Mouse (Mus musculus) telencephalon, adult 2 months (tissue): ENCODE measurements around the gene Epha2.
A peak's percentile ranks its signal among the peaks of the same experiment; 100 is the strongest.

Experiments used
- DNase-seq: peaks from one replicate; pipeline ENCODE4 v3.0.0-alpha.2; 2011; ENCODE audit warnings: low read depth, low spot score

The Epha2 gene

DNA sequence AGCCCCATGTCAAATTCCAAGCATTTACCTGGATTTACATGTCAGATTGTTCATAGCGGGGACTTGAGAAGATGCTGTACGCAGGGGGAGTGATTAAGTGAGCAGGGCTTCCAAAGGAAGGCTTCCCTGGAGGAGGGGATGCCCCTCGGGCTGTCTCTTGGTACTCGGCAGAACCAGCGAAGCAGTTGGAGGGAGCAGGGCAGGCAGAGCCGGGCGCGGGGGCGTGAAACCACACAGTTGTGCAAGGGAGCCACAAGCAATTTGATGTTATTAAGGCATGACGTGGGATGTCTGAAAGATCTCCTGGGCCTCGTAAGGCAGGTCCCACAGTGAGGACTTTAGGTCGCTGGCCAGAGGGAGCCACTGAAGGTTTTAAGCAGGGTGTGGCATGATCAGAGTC is 28.9 kb downstream of the Epha2 start:
- DNase-seq, result no peak

DNA sequence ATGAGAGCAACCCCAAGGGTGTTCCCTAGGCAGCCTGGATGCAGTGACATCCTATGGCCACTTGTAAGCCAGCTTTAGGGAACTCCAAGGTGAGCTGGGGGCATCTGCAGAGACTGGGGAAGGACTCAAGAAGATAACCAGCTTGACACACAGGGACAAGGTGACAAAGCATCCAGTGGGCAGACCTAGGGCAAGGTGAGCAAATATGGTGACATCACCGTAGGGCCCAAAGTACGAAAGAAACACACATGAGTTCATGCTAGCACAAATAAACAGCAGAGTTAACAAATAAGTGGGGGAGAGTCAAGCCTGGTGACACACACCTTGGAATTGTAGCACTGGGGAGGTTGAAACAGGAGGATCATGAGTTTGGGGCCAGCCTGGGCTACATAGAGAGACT is 30.4 kb downstream of the Epha2 start:
- no peak for DNase-seq

DNA sequence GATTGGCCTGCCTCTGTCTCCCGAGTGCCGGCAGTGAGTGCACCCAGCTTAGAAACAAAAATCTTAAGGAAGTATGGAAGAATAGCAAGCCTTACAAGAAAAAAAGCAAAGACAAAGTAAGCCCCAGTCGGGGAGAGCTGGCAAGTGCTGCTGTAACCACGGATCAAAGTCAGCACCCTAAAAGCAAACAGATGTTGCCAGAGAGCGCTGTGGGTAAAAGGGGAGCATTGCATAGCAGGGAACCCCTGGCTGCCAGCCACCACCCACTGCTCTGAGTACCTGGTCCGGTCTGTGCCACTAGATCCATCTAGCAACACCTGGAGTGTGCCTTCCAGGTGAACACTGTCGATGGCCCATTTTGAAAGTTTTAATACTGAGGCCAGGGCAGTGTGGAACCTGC is 31.2 kb downstream of the Epha2 start:
- no peak for DNase-seq

DNA sequence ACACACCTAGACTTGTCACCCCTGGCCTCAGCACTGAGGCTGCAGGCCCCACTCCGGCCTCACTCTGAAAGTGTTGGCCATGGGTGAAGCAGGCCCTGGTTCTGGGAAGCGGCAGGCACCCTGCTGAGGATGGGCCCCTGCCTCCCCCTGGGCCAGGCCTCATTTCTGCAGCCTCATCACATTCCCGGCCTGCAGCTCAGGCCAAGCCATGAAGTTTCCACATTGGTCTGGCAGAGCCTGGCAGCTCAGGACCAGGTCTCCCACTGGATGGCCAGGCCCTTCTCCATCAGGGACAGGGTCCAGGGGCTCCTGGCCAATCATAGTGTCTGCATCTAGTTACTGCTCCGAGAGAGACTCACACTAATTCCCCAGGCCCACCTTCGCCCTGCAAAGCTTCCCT is 33.7 kb downstream of the Epha2 start:
- no peak for DNase-seq

DNA sequence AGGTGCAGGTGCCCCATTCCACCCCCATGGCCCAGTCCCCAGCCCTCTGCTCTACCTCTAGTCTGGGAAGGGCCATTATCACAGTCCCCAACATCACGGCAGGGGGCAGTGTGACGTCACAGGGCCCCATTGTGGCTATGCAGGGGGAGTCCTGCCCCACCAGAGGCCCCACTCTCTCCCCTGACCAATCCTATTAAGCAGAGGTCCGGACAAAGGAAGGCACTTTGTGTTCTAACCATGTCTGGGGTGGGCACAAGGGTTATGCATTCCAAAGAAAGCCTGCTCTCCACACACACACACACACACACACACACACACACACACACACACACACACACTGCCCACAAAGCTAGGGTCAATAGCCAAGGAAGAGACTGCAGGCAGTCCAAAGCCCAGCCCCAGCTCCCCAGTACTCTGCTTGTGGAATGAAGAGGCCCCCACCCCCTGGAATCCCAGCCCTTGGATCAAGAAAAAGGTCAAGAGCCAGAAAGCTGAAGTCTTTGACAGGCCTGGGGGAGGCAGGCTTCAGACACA is 34.3 kb downstream of the Epha2 start:
- no peak for DNase-seq

DNA sequence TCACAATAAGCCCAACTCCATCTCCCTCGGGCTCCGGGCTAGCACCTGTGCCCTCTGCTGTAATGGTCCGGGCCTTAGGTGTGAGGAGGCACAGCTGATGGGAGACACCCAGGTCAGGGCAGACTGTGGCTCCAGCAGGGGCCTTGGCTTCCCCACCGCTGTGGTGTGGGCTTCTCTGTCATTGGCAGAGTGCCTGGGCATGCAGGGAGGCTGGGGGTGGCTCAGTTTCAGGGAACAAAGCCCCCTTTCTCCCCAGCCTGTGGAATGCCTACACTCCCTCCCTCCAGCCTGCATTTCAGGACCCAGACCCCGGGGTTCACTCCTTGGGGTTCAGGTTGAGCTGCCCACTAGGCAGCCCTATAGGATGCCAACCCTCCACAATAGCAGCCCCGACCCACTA is 35.2 kb downstream of the Epha2 start:
- DNase-seq, result no peak

DNA sequence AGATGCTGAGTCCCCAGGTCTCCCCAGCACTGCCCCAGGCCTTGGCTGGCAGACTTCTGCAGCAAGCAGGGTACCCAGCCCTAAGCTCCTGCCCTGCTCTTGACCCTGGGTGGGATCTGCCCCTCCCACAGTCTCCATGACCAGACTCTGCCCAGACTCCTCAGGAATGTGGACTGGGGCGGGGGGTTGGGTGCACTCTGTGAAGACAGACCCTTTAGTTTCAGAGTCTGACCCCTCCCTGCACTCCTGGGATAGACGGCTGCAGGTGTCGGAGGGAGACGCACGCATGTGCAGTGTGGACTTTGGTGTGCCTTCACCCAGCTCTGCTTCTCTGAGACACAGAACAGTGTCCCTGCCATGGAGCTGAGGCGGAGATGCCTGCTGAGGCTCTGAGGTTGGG is 36.9 kb downstream of the Epha2 start:
- DNase-seq, result no peak

DNA sequence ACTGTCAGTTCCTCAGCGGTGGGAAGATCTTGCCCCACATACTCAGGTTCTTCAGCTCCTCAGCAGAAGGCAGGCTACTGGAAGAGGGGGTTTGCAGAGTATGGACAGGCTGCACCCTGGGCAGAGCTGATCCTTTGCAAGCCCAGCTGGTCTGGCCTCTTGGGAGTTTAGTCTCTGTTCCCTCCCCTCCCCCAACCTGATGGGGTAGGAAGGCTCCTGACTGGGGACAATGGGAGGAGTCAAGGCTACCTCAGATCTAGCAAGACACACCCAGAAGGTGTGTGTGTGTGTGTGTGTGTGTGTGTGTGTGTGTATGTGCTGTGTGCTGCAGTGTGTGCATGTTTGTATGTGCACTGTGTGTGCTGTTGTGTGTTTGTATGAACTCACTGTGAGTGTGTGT is 37.8 kb downstream of the Epha2 start:
- DNase-seq, result no peak

DNA sequence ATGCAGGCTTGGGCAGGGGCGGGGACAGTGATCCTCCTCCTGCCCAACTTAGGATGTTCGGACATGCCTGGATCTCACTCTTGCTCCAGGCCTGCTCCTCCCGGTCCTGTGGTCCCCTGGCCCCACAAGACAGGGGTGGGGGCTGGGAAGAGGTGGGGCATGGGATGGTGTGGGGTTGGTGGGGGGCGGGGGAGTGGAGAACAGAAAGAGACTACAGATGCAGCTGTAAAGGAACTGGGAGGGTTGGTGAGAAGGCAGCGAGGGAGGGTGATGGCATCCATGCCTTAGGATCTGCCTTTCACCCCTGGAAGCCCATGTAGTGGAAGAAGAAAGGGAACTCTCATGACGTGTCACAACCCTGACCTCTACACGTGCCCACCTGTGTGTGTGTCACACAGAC is 40.4 kb downstream of the Epha2 start:
- DNase-seq, result no peak

DNA sequence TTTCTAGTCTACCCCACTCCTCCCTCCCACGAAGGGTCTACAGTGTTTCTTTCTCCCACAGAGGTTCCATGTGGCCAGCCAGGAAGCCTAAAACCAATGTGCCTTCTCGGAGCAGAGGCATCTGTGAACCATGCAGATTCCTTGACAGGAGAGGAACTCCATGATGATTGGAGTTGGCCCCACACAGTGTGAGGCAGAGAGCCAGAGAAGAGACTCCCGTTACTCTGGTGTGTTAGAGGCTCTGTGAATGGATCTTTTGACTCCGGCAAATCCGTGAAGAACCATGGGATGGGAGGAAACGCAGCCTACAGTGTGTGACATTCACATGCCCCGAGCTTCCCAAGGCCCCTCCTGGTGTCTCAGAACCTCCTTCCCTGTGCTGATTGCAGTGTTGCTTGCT is 42.5 kb downstream of the Epha2 start:
- DNase-seq, result no peak

DNA sequence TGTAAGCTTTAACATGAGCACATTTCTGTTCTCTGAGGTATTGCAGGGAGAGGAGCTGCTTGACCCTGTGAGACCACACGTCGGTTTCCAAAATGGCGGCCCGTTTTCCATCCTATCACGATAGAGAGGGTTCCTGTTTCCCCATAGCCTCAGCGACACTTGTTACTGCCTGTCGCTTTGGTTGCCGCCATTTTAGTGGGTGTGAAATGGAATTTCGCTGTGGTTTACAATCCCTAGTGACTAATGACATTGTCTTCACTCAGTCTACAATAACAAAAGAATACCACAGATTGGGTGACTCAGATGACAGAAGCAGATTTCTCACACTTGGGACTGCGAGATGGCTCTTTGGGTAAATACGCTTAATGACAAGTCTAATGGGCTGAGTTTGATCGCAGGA is 44.2 kb downstream of the Epha2 start:
- DNase-seq, result no peak

DNA sequence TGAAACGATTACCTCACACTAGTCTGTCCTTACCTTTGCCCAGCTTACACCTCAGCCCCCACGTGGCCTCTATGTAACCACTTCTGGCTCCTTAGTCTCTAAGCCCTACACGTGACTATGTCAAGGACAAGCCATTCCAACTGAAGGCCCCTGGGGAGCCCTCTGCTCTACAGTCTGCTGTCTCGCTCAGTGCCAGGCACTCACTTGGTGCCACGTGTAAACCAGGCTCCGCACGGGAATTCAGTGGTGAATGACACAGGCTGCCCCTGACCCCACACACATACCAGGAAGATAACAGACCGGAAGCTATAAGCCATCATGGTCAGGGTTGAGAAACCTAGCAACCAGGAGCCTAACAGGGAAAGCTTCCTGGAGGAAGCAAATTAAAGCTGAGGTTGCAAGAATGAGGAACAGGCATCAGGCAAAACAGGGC is 46.3 kb downstream of the Epha2 start:
- no peak for DNase-seq

DNA sequence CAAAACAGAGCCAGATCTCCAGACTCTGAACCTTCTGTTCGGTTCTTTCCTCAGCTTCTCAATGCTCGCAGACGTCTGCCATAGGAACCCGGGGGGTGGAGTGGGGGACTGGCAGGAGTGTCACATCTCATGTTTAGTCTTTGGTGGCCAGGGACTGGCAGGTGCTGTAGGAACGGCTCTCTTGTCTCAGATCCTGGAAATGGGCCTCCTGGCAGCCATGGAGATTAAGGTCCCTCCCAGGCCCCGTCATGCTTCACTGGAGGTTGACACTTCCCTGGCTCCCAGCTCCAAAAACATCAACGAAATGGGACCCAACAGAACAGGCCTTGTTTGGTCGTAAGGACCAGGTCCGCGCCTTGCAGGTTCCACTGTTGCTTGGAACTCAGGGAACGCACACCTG is 47.6 kb downstream of the Epha2 start:
- DNase-seq, result no peak

DNA sequence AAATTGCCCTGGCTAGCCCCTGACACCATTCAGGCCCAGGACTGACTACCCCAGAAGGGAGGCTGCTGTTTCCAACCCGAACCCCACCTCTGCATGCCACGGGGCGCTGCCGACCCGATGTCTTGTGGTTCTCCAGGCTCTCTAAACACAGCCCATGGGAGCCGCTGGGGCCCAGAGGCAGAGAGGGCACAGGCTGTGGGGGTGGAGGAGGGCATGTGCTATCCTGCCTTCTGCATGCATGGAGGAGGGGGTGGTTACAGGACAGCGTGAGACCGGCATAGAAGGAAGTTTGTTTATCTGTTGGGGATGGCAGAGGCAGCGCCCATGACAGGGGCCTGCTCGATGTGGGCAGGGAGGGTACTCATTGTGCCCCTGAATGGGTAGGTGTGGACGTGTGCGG is 49.0 kb downstream of the Epha2 start:
- no peak for DNase-seq

DNA sequence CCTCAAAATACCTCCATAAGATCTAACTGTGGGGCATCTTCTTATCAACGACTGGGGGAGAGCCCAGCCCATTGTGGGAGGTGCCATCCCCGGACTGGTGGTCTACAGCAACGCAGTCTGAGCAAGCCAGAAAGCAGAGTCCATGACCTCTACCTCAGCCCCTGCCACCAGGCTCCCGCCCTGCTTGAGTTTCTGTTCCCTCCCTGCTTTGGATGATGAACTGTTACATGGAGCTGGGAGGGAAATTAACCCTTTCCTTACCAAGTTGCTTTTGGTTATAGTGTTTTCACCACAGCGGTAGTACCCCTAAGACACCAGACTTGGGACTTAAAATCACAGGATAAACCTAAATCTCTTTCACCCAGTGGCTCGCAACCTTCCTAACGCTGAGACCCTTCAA is 50.9 kb downstream of the Epha2 start:
- DNase-seq, result no peak

DNA sequence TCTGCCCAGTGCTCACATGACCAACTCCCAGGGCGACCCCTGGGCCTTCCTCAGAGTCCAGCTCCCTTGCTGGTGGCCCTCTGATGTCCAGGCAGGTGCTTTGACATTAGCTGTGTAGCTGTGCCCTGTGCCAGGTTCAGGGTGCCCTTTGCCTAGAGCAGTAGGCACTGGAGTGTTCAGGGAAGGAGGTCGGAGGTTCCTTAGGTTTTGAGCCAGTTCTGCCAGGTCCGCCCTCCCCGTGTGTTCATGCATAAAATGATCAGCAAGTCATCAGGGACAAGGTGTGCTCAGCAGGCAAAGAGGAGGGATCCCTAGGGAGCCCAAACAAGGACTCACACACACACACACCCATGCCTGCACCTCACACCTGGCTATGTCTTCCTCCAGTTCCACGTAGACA is 51.9 kb downstream of the Epha2 start:
- no peak for DNase-seq

DNA sequence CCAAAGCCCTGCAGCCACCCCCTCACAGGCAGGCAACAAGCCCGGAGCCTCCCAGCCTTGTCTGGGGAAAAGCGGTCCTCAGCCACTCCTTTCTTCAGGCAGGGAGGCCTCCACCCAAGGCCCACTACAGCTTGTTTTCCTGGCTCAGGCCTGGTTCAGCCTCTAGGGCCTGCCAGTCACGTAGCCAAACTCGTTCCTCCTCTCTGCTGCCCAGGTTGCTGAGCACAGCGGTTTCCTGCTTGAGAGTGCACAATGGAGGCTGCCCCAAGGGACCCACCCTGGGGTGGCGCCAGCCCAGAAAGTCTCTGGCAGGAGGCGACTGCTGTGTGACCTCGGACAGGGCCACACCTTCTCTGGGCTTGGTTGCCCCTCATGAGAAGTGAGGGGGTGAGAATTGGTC is 52.8 kb downstream of the Epha2 start:
- no peak for DNase-seq

DNA sequence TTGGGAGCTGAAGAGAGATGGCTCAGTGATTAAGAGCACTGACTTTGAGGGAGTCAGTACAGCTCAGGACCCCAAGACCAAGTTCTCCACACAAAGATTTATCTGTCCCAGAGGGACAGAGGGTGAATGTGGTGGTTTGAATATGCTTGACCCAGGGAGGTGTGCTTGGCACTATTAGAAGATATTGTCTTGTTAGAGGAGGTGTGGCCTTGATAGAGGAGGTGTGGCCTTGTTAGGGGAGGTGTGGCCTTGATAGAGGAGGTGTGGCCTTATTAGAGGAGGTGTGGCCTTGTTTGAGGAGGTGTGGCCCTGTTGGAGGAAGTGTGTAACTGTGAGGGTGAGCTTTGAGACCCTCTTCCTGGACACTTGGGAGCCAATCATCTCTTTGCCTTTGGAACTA is 56.8 kb downstream of the Epha2 start:
- no peak for DNase-seq

DNA sequence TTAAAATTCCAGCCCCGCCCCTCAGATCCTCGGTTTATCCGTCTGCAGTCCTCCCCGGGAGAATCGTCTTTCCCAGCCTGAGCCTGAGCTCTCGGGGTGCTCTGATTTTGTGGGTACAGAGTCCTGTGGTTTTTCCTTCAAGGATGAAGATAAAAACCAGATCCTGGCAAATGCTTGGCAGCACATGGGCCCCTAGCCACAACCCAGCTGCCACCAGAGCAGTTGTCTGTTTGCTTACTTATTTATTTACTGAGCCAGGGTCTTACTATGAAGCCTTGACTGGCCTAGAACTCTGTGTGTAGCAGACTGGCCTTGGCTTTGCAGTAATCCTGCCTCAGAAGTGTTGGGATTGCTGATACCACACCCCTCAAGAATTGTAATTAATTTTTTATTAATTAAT is 58.2 kb downstream of the Epha2 start:
- DNase-seq, result no peak

DNA sequence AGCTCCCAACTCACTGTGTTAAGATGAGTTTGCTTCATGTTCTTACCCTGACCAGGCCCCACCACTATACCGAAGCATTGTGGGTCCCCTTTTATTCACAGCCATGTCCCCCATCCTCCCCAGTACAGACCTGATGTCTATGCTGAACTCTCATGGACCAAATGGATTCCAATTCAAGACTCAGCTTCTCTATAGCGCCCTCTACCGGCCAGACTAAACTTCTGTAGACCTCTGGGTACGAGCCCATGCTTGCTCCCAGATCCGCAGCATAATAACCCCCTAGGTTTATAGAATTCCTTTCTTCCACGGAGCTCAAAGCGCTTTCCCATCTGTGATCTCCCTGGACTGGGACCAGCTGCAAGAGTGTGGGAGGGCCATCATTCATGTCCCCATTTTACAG is 59.8 kb downstream of the Epha2 start:
- no peak for DNase-seq

DNA sequence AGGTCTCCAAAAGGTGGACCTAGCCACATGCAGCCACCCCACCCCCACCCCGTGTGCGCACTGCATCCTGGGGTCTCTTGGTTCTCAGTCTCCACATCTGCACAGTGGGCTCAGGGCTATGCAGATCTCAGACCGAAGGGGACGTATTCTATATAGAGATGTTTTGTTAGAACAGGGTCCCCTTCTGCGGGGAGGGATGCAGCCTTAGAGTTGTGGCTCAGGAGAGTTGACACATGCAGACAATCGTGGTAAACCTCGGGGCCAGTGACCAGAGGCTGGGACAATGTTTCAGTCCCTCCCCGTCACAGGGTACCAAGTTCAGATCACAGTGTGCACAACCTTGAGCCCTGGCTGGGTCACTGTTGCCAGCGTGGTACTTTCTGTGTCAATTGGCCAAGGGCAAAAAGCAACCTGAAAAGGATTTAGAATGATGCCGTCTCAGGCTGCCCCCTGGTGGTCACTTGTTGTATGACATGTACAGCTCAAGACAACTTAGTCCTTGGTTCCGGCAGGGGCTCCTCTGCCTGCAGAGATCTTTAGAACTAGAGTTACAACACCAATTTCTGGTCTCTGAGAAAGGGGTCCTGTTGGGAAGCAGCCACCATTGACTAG is 62.0 kb downstream of the Epha2 start:
- peak; percentile 50 for DNase-seq

DNA sequence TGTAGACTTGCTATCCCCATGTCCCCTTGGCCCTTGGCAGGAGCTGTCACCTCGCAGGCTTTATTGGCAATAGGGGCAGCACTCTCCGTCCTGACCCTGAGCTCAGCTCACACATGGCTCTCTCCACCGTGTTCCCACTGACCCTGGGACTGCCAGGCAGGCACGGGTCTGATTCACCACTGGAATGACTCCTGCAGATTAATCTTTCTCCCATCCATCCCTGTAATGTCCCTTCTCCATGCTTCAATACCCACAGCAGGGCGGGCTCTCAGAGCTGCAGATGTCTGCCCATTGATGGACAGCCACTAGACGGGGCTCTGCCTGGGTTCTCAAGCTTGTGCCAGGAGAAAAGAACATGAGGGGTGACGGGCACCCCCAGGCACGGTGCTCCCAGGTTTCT is 64.1 kb downstream of the Epha2 start:
- DNase-seq, result no peak

DNA sequence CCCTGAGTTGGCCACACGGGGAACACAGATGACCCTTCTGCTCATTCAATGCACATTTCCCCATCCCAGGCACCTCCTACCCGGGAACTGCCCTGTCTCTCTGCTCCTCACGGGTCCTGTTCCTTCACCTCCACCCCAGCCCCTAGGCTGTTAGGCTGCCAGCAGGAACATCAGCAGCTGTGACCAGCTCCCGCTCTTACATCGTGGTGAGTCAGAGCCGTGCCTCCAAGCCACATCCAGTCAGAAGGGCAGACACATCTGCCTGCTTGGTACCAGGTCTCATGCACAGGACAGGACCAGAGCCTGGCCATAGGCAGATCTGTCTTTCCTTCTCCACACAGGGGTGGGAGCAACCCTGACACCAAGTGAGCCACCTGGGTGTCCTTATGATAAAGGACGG is 64.8 kb downstream of the Epha2 start:
- no peak for DNase-seq
